Mouse (Mus musculus) embryonic facial prominence, embryonic 10.5 days (tissue): ENCODE results near the gene Schip1. TPM values are rescaled to one million over a fixed set of nuclear protein-coding genes. Genes with fewer than 3 reads are reported as not detected.

Experiments used
- DNase-seq: peaks from one replicate; pipeline ENCODE4 v3.0.0-alpha.2; 2017; ENCODE audit warnings: low spot score
- H3K27ac ChIP-seq: fragments of 300-500 bp; sonication (generic); replicated peaks from 2 replicates; pipeline ENCODE4 v1.5.1; 2016; ENCODE audit warnings: mild to moderate bottlenecking
- H3K27me3 ChIP-seq: fragments of 300-500 bp; sonication (generic); replicated peaks from 2 replicates; pipeline ENCODE4 v1.6.1; 2016; ENCODE audit warnings: low read depth, mild to moderate bottlenecking; ENCODE audit not compliant: poor library complexity, severe bottlenecking
- H3K36me3 ChIP-seq: fragments of 300-500 bp; sonication (generic); replicated peaks from 2 replicates; pipeline ENCODE4 v1.6.1; 2016; ENCODE audit warnings: mild to moderate bottlenecking, moderate library complexity
- H3K4me1 ChIP-seq: fragments of 300-500 bp; sonication (generic); 2 replicates; pipeline ENCODE4 v1.6.1; 2016
- H3K4me3 ChIP-seq: fragments of 300-500 bp; sonication (generic); 2 replicates; pipeline ENCODE4 v1.5.1; 2016; ENCODE audit warnings: mild to moderate bottlenecking, moderate library complexity
- H3K9me3 ChIP-seq: fragments of 300-500 bp; sonication (generic); 2 replicates; pipeline ENCODE4 v1.6.1; 2016; ENCODE audit warnings: mild to moderate bottlenecking
- WGBS: fragments of 180-500 bp; shearing (Covaris S2); methylation state at CpG from one replicate; pipeline ENCODE4 v1.1.7; 2016; 5-methylcytosine and 5-hydroxymethylcytosine counted together
- polyA plus RNA-seq: library from polyadenylated mRNA; unstranded; fragments of >200 nt; fragmentation: Nextera tagmentation; extraction: Ambion mirVana; gene quantifications from 2 replicates; pipeline ENCODE4 v1.2.1, GENCODE M21; 2016

Schip1 gene
- polyA plus RNA-seq, 1 experiment from 2014 or later = 39.4 TPM

DNA sequence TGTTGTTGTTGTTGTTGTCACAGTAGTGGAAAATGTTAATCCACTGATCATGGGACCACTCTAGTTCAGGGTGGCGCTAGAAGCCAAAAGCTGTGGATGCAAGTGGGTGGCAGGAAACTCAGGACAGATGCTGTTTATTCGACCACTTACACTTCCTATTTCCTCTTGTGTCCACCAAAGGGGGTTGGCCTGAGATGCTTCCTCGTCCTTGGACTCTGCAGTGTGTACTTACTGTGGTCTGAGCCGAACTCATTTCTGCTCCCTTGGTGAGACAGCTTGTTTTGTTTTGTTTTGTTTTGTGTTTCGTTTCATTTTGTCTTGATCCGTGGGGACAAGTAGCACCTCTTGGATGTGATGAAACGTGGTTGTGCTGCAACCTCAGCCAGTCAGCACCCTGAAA is 578.3 kb downstream of the Schip1 start:
- 86% methylated on average over 7 of the region's 7 CpGs for WGBS
- no peaks in the 10 kb centered on the region for H3K27me3 ChIP-seq
- DNase-seq = no peak
- no peaks in the 10 kb centered on the region for H3K36me3 ChIP-seq
- no peaks in the 10 kb centered on the region for H3K9me3 ChIP-seq
- peaks cover 2% of the 10 kb centered on the region; the same call in 1 of the 2 replicates for H3K4me1 ChIP-seq
- H3K4me3 ChIP-seq = no peak overlapping the region
- no peak overlapping the region for H3K27ac ChIP-seq

DNA sequence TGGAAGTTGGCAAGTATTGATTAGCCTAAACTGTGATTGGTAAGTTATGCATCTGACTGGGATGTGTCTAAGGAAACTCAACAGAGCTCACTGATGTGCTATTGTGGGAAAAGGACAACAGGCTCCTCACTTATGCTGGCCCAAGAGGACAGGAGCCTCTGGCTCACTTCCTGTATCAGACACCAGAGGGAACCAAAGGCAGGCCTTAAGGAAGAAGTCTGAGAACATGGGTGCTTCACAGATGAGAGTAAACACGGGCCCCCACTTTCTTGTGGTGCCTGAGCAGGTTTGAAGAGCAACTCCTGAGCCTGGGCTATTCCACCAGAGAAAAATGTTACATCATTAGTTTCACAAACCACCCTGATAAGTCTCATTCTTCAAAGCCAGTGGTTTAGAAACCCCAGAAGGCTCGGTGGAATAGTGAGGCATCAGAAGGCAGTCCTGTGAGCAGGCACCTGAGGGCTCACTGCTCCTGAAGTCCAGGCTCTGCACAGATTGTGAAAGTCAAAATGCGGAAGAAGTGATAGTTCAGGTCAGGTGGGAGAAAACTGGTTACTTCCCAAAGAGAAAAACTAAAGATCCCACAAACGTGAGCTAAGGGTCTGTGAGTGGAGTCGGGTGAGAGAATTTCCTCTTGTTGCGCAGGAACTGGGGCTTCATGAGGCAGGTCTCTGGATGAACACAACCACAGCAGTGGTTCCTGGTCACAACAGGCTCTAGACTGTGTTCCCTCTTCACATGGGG is 582.0 kb downstream of the Schip1 start:
- 86% methylated on average over 6 of the region's 6 CpGs for WGBS

DNA sequence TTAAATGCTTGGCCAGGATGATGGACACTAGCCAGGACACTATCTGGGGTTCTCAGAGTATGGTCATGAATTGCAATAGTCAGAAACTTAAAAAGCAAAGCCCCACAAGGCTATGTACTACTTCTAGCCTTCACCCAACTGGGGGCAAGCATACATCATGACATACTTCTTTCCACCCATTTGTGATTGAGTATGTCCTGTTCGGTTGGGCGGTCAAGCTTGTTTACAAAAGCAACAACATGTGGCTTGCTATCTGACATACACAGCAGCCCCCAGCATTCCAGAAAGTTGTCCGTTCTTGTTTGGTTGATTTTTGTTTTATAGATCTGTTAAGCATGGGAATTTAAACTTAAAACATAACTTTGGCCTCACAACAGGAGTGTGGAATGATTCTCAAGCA is 582.7 kb downstream of the Schip1 start:
- no peak overlapping the region for H3K4me3 ChIP-seq

More for the DNA sequence above, 582.0 kb downstream of the Schip1 start:
- Histone ChIP-seq H3K4me1 (no peaks in the 10 kb centered on the region), H3K36me3 (no peaks in the 10 kb centered on the region), H3K4me3 (no peak overlapping the region), H3K9me3 (no peaks in the 10 kb centered on the region), H3K27ac (no peak overlapping the region), H3K27me3 (no peaks in the 10 kb centered on the region)
- no peak for DNase-seq

DNA sequence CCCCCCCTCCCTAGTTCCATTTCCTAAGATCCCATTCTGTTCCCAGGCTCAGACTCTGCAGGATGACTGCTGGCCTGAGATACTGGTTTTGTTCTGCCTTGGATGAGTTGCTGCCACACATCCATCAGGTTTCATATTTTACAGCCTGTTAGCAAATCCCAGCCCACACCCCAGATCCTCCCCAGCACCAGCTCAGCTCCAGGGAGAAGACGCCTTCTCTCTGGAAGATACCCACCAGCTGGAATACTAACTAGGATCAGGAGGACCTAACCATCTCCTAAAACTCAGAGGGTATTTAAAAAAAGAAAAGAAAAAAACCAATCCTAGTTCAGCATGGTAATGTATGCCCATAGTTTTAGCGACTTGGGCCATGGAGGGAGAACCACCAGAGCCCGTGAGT is 585.6 kb downstream of the Schip1 start:
- no peaks in the 10 kb centered on the region for H3K9me3 ChIP-seq
- H3K4me1 ChIP-seq = no peaks in the 10 kb centered on the region
- DNase-seq = no peak
- WGBS = 89% methylated on average over 3 of the region's 3 CpGs
- no peaks in the 10 kb centered on the region for H3K36me3 ChIP-seq
- H3K27ac ChIP-seq = no peak overlapping the region
- H3K4me3 ChIP-seq = no peak overlapping the region
- H3K27me3 ChIP-seq = no peaks in the 10 kb centered on the region

More for the DNA sequence above, 582.7 kb downstream of the Schip1 start:
- Histone ChIP-seq H3K27ac (no peak overlapping the region), H3K36me3 (no peaks in the 10 kb centered on the region), H3K4me1 (no peaks in the 10 kb centered on the region), H3K27me3 (no peaks in the 10 kb centered on the region), H3K9me3 (no peaks in the 10 kb centered on the region)
- WGBS = 93% methylated on average over 3 of the region's 3 CpGs
- no peak for DNase-seq

DNA sequence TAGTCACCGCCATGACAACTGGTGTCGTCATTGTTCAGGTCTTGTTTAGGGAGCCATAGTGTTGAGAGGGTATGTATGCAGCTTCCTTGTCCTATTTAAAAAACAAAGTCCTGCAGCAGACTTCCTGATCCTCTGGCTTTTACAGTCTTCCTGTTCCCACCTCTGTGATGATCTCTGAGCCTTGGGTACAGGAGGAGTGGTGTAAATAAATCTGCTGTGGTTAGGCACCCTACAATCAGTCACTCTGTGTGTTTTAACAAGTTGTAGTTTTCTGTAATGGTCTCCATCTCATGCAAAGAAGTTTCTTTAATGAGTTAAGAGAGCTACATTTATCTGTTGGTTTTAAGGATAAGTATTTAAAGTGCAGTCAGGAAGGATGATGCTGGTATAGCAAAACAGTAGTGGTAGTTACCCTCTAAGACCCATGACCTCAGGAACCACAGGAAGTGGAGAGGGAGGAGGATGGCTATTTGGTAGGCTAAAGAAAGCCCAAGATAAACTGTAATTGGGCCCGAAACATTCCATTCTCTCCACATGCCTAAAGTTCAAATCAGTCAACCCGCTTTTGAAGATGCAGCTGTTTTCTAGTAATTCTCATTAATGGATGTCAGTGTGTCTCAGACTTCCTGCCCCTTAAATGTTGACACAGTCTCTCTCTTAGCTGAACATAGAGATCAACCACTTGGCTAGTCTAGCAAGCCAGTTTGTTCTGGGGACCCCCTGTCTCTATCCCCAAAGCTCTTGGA is 592.2 kb downstream of the Schip1 start:
- Histone ChIP-seq H3K9me3 (no peaks in the 10 kb centered on the region), H3K27ac (no peak overlapping the region), H3K4me1 (peaks cover 10% of the 10 kb centered on the region), H3K27me3 (no peaks in the 10 kb centered on the region), H3K4me3 (no peak overlapping the region), H3K36me3 (no peaks in the 10 kb centered on the region)
- WGBS = 84% methylated on average over 4 of the region's 4 CpGs
- DNase-seq = no peak

DNA sequence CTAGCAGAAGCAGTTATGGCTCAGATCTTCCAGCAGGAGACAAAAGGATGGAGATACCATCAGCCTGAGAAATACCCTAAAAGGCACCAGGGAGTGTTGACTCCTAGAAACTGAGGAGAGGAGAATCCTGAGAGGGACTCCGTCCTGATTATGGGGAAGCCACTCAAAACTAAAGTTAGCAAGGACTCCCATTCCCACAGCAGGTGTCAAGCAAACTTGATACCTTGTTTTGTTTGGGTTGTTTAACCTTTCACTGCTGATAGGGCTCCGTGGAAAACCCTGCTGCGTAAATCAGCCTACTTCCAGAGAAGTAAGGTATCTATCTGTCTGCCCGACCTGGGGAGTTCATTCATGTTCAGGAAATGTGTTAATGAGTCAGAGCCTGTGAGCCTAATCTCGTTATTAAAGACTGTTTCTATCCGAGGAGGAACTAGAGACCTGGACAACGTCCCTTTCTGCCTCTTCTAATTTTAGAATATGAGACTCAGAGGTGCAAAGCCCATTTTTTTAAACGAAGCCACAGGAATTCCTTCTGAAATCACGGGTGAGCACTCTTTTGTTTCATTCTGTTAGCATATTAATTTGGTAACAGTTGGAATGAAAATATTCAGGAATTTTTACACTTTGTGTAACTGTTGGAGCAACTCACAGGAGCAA is 593.1 kb downstream of the Schip1 start:
- Histone ChIP-seq H3K27me3 (no peaks in the 10 kb centered on the region), H3K27ac (no peak overlapping the region), H3K4me1 (peaks cover 10% of the 10 kb centered on the region), H3K4me3 (no peak overlapping the region), H3K36me3 (no peaks in the 10 kb centered on the region), H3K9me3 (no peaks in the 10 kb centered on the region)
- no peak for DNase-seq
- 34% methylated on average over 9 of the region's 9 CpGs for WGBS

DNA sequence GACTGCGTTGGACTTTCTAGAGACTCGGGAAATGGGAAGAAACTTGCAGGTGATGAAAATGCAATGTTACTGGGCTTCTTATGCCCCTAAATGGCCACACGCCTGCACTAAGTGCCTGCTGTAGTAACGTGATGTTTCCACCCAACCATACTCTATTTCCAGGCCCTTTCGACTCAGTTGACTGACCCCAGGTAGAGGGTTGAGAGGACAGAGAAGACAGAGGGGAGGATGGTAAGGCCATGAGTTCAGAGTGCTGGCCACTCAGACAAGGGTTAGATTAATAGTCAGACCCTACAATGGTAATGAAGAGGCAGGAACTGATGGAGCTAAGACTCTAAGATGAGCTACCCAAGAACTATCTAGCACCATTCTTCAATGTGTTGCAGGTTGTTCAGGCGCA is 595.4 kb downstream of the Schip1 start:
- Histone ChIP-seq H3K9me3 (no peaks in the 10 kb centered on the region), H3K27ac (no peak overlapping the region), H3K4me3 (no peak overlapping the region), H3K4me1 (peaks cover 10% of the 10 kb centered on the region), H3K36me3 (no peaks in the 10 kb centered on the region), H3K27me3 (no peaks in the 10 kb centered on the region)
- DNase-seq = no peak
- WGBS = 91% methylated on average over 6 of the region's 6 CpGs

DNA sequence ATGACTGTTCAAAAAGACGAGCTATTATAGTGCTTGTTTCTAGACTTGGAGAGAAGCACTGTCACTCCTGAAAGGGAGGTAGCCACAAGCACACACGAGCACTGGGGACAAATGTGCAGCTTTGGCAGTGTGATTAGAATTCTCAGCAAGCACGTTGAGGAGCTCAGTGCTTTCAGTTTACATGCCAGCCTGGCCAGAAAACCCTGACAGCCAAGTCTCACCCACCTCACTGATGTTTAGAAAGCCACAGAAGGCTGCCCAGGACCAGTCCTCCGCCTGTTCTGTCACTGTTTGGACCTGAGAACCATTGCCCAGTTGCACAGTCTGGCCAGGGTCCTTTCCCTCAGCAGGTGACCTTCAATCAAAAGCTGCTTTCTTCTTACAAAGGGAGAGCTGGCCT is 595.9 kb downstream of the Schip1 start:
- DNase-seq = no peak
- Histone ChIP-seq H3K36me3 (no peaks in the 10 kb centered on the region), H3K27me3 (no peaks in the 10 kb centered on the region), H3K4me1 (peaks cover 10% of the 10 kb centered on the region), H3K9me3 (no peaks in the 10 kb centered on the region), H3K27ac (no peak overlapping the region), H3K4me3 (no peak overlapping the region)
- WGBS = 79% methylated on average over 4 of the region's 4 CpGs

DNA sequence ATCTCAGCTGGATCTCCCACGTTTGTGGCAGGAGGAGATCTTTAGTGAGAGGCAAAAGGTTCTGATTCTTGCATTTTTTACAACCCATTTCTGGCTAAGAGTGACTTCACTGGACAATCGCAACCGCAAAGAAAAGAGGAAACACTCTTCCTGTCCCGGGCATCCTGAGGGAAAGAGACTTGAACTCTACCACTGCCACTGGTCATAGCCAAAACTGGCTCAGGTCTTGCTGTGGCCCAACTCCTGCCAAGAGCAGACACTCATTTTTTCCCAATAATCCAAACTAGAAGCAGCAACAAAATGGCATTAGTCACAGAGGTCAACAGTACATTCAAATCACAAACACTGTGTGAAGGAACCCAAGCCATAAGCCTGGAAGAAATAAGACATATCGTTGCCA is 597.8 kb downstream of the Schip1 start:
- H3K27ac ChIP-seq = no peak overlapping the region
- H3K9me3 ChIP-seq = no peaks in the 10 kb centered on the region
- WGBS = 82% methylated on average over 5 of the region's 5 CpGs

DNA sequence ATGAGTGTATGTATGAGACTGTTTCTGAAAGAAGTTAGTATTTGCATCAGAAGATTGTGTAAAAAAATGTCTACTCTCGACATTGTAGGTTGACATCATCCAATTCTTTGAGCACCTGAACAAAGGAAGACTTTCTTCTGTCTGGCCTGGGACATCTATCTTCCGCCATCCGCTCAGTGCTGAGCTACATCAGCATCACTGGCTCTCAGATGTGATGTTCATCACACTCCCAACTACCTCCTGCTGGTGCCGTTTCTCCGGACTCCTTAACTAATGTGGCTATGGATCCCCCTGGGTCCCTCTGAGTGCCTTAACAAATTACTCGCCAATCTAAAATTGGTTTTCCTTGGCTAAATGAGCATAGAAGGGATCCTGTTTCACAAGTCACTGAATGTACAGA is 599.7 kb downstream of the Schip1 start:
- Histone ChIP-seq H3K27ac (no peak overlapping the region), H3K4me1 (no peaks in the 10 kb centered on the region), H3K36me3 (no peaks in the 10 kb centered on the region), H3K4me3 (no peak overlapping the region), H3K9me3 (no peaks in the 10 kb centered on the region), H3K27me3 (no peaks in the 10 kb centered on the region)
- 81% methylated on average over 6 of the region's 6 CpGs for WGBS
- no peak for DNase-seq

More for the DNA sequence above, 597.8 kb downstream of the Schip1 start:
- H3K4me3 ChIP-seq = no peak overlapping the region
- H3K27me3 ChIP-seq = no peaks in the 10 kb centered on the region
- no peak for DNase-seq
- peaks cover 4% of the 10 kb centered on the region for H3K4me1 ChIP-seq
- H3K36me3 ChIP-seq = no peaks in the 10 kb centered on the region

DNA sequence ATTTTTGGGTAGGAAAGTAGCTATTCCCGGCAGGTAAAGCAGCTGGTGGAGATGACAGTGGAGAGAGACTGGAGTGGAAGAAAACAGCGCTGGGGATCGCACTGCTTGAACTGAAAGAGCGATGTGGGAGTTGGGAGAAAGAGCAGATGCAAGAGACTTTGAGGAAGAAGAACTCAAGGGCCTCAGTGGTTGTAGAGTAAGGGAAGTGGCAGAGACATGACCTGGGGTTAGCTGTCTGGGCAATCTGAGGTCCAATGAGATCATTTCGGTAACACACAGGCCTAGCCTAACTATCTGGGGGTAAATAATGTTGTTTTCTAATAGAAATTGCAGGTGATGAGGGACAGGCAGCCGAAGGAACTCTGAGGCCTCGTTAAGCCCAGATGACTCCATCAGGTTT is 601.8 kb downstream of the Schip1 start:
- no peaks in the 10 kb centered on the region for H3K4me1 ChIP-seq
- H3K36me3 ChIP-seq = no peaks in the 10 kb centered on the region
- DNase-seq = no peak
- H3K27ac ChIP-seq = no peak overlapping the region
- 92% methylated on average over 7 of the region's 7 CpGs for WGBS
- H3K4me3 ChIP-seq = no peak overlapping the region
- H3K27me3 ChIP-seq = no peaks in the 10 kb centered on the region
- H3K9me3 ChIP-seq = no peaks in the 10 kb centered on the region

DNA sequence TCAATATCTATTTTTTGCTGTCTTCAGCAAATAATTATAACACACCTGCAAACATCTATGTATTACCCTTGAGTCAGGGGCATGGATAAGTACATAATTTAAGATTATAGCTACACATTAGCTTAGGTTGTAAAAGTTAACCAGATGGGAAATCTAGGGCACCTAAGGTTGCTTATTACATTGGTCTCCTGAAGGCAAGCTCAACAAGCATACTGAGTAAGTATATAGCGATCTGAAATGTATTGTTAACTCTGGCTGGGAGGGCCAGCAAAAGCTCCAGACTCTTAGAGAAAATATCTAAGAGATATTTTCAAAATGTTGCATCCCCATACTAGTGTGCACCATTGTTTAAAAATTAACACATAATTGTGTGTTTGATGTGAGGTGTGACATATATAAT is 603.2 kb downstream of the Schip1 start:
- Histone ChIP-seq H3K9me3 (no peaks in the 10 kb centered on the region), H3K4me1 (no peaks in the 10 kb centered on the region), H3K4me3 (no peak overlapping the region), H3K36me3 (no peaks in the 10 kb centered on the region), H3K27me3 (no peaks in the 10 kb centered on the region), H3K27ac (no peak overlapping the region)
- no peak for DNase-seq
- WGBS = 91% methylated on average over 1 of the region's 1 CpGs
